Mouse (Mus musculus) heart, embryonic 15.5 days (tissue): ENCODE measurements around the gene 1700025C18Rik. TPM values are rescaled to one million over a fixed set of nuclear protein-coding genes. Genes with fewer than 3 reads are reported as not detected.

Experiments
- ATAC-seq: fragments of 200-750 bp; cut with Nextera tagmentation; replicated peaks from 2 replicates; pipeline ENCODE4 v1.8.0; 2017; ENCODE audit warnings: low read depth, moderate TSS enrichment; ENCODE audit not compliant: insufficient number of reproducible peaks, insufficient read depth, low FRiP score
- H3K27ac ChIP-seq: fragments of 300-500 bp; sonication (generic); 2 replicates; pipeline ENCODE4 v1.5.1; 2015; ENCODE audit warnings: mild to moderate bottlenecking, inconsistent platforms
- H3K27me3 ChIP-seq: fragments of 300-500 bp; sonication (generic); 2 replicates; pipeline ENCODE4 v1.6.1; 2015; ENCODE audit warnings: inconsistent platforms
- H3K36me3 ChIP-seq: fragments of 300-500 bp; sonication (generic); 2 replicates; pipeline ENCODE4 v1.6.1; 2015; ENCODE audit warnings: mild to moderate bottlenecking, inconsistent platforms
- H3K4me1 ChIP-seq: fragments of 300-500 bp; sonication (generic); replicated peaks from 2 replicates; pipeline ENCODE4 v1.6.1; 2015; ENCODE audit warnings: inconsistent platforms
- H3K4me2 ChIP-seq: fragments of 300-500 bp; sonication (generic); 2 replicates; pipeline ENCODE4 v1.6.1; 2015; ENCODE audit warnings: inconsistent platforms, mild to moderate bottlenecking, moderate library complexity
- H3K4me3 ChIP-seq: fragments of 300-500 bp; sonication (generic); 2 replicates; pipeline ENCODE4 v1.5.1; 2015; ENCODE audit warnings: mild to moderate bottlenecking, inconsistent platforms
- H3K9ac ChIP-seq: fragments of 300-500 bp; sonication (generic); 2 replicates; pipeline ENCODE4 v1.6.1; 2015; ENCODE audit warnings: mild to moderate bottlenecking, inconsistent platforms
- H3K9me3 ChIP-seq: fragments of 300-500 bp; sonication (generic); replicated peaks from 2 replicates; pipeline ENCODE4 v1.6.1; 2016; ENCODE audit warnings: inconsistent platforms
- WGBS: fragments of 180-500 bp; shearing (Covaris S2); methylation state at CpG from one replicate; pipeline ENCODE4 v1.1.7; 2015; ENCODE audit warnings: mixed read lengths; 5-methylcytosine and 5-hydroxymethylcytosine counted together
- polyA plus RNA-seq: library from polyadenylated mRNA; unstranded; fragments of >200 nt; fragmentation: Nextera tagmentation; extraction: Ambion mirVana; gene quantifications from 2 replicates; pipeline ENCODE4 v1.2.1, GENCODE M21; 2015

The 1700025C18Rik gene
- polyA plus RNA-seq, 1 experiment from 2014 or later: not detected

DNA sequence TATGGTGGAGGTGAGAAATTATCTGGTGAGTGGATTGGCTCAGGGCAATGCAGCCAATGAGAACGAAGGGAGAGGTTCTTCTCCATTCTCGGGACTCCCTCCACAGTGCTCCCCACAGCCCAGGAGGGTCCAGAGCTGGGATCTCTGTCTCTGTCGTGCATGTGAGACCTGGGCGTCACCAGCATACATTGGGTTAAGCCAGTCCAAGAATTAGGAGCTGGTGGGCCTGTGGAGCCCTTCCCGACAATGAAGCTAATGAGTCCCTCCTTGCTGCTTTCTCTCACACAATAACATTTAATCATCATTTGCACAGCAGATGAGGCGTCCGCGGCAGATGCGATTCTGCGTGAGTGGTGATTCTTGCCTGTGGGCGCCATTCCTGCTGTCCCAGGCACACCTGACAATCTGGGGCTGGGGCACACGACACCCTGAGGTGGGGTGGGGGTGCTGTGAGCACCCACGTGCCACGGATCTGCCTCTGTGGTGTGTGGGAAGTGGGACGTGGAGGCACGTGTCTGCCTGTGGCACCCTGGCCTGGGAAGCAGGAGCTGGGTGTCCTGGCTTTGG is 15.0 kb upstream of the 1700025C18Rik start:
- no peak for ATAC-seq
- no peak overlapping the region for H3K4me3 ChIP-seq
- no peaks in the 10 kb centered on the region for H3K9me3 ChIP-seq
- no peak overlapping the region for H3K4me2 ChIP-seq
- H3K4me1 ChIP-seq: 0 out of 2 replicates have a peak, but pooled peaks cover 4% of the 10 kb centered on the region
- no peak overlapping the region for H3K9ac ChIP-seq
- H3K27ac ChIP-seq: no peak overlapping the region
- peaks cover 94% of the 10 kb centered on the region for H3K27me3 ChIP-seq
- H3K36me3 ChIP-seq: no peaks in the 10 kb centered on the region
- WGBS: 69% methylated on average over 16 of the region's 16 CpGs

DNA sequence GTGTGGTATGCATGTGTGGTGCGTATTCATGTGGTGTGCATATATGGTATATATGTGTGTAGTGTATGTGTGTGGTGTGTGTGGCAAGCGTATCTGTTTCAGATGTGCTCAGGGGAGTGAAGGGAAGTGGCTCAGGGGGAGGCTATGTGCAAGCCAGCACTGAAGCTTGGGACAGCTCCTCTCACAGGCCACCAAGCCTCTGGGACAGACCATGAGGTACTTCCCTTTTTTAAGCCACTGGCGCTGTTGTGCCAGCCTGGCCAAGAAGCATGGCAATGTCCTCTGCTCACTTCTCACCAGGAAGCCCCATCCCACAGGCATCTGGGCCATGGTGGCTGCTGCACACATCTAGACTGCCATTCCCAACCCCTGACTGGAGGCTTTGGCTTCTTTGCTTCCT is 12.4 kb upstream of the 1700025C18Rik start:
- Histone ChIP-seq H3K36me3 (no peaks in the 10 kb centered on the region), H3K27me3 (peaks cover 92% of the 10 kb centered on the region)

GRCm38 (mm10) chr2:165100749-165101148 is 10.2 kb upstream of the 1700025C18Rik start:
- Histone ChIP-seq H3K9me3 (no peaks in the 10 kb centered on the region), H3K4me2 (no peak overlapping the region), H3K9ac (no peak overlapping the region), H3K4me3 (no peak overlapping the region), H3K36me3 (no peaks in the 10 kb centered on the region), H3K27ac (no peak overlapping the region), H3K27me3 (peaks cover 96% of the 10 kb centered on the region), H3K4me1 (0 out of 2 replicates have a peak, but pooled peaks cover 4% of the 10 kb centered on the region)
- ATAC-seq: no peak
- WGBS: 4% methylated on average over 6 of the region's 6 CpGs

More for the DNA sequence above, 12.4 kb upstream of the 1700025C18Rik start:
- Histone ChIP-seq H3K9me3 (no peaks in the 10 kb centered on the region), H3K4me1 (0 out of 2 replicates have a peak, but pooled peaks cover 4% of the 10 kb centered on the region), H3K9ac (no peak overlapping the region), H3K4me3 (no peak overlapping the region), H3K4me2 (no peak overlapping the region), H3K27ac (no peak overlapping the region)
- no peak for ATAC-seq
- 72% methylated on average over 3 of the region's 3 CpGs for WGBS

DNA sequence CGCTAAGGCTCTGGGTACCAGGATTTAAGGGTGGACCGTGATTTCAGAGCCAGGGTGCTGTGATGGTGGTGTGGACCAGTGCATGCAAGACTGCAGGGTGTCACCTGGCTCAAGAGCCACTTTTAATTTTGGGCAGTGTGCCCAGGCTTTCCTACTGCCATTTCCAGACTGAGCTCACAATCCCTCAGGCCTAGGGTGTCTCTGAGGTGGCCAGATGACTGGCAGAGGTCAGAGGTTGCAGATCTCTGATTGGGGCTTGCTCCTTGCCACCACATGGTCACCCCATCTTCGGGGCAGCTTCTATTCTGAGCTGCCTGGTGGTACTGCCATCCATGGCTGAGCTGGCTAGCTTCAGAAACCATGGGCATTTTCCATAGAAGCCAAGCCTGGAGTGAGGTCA is 8.3 kb upstream of the 1700025C18Rik start:
- no peak overlapping the region for H3K4me2 ChIP-seq
- no peak for ATAC-seq
- no peak overlapping the region for H3K9ac ChIP-seq
- H3K27ac ChIP-seq: no peak overlapping the region
- peaks cover 92% of the 10 kb centered on the region for H3K27me3 ChIP-seq
- 0 out of 2 replicates have a peak, but pooled peaks cover 4% of the 10 kb centered on the region for H3K4me1 ChIP-seq
- H3K4me3 ChIP-seq: no peak overlapping the region
- no peaks in the 10 kb centered on the region for H3K36me3 ChIP-seq
- WGBS: 73% methylated on average over 3 of the region's 3 CpGs
- H3K9me3 ChIP-seq: no peaks in the 10 kb centered on the region

DNA sequence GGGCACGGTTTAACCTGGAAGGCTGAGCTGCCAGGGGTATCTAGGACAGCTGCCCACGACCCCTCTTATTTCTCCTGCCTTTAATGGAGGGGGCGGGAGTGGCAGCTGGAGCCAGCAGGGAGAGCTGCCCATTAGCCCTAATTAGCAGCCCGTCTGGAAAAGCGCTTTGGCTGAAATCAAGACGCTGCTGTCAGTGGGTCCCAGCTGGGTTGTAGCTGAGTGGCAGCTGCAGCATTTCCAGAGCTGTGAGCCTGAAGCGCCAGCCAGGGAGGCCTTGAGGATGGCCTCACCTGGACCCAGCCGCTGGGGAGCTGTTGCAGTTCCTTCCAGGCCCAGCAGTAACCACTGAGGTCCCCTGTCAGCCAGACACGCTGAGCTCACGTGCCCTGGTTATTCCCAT is 5.8 kb upstream of the 1700025C18Rik start:
- Histone ChIP-seq H3K9ac (no peak overlapping the region), H3K27me3 (peaks cover 87% of the 10 kb centered on the region), H3K4me2 (no peak overlapping the region), H3K4me3 (no peak overlapping the region), H3K4me1 (0 out of 2 replicates have a peak, but pooled peaks cover 4% of the 10 kb centered on the region), H3K27ac (no peak overlapping the region), H3K9me3 (no peaks in the 10 kb centered on the region), H3K36me3 (no peaks in the 10 kb centered on the region)
- ATAC-seq: no peak
- WGBS: 20% methylated on average over 10 of the region's 10 CpGs

DNA sequence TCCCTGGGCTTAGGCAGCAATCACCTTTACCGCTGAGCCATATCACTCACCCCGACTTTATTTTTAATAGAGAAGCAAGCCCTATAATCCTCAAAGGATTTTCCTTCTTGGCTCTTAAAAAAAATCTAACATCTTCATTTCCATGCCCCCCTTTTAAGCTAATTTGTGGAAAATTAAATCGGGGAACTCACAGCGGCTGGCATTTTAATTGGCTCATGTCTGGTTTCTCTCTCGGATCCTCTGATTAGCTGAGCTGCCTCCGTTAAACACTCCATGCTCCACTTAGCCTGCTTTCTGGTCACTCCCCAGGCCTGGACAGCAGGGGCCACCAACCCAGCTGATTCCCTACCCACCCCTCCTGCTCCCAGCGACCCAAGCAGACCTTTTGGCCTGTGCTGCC is 1.8 kb upstream of the 1700025C18Rik start:
- H3K4me3 ChIP-seq: no peak overlapping the region
- ATAC-seq: no peak
- H3K4me2 ChIP-seq: no peak overlapping the region
- H3K36me3 ChIP-seq: no peaks in the 10 kb centered on the region
- no peaks in the 10 kb centered on the region for H3K4me1 ChIP-seq
- no peak overlapping the region for H3K27ac ChIP-seq
- H3K9ac ChIP-seq: no peak overlapping the region
- peaks cover 55% of the 10 kb centered on the region for H3K27me3 ChIP-seq
- H3K9me3 ChIP-seq: no peaks in the 10 kb centered on the region
- WGBS: 70% methylated on average over 7 of the region's 7 CpGs

GRCm38 (mm10) chr2:165091433-165091965 is 949 bp upstream of the 1700025C18Rik start:
- no peaks in the 10 kb centered on the region for H3K4me1 ChIP-seq
- no peaks in the 10 kb centered on the region for H3K9me3 ChIP-seq
- H3K9ac ChIP-seq: no peak overlapping the region
- H3K27me3 ChIP-seq: peaks cover 46% of the 10 kb centered on the region
- WGBS: 75% methylated on average over 8 of the region's 8 CpGs
- ATAC-seq: no peak
- H3K36me3 ChIP-seq: no peaks in the 10 kb centered on the region
- H3K4me3 ChIP-seq: no peak overlapping the region
- no peak overlapping the region for H3K27ac ChIP-seq
- no peak overlapping the region for H3K4me2 ChIP-seq

- H3K4me1 ChIP-seq: no peaks in the 10 kb centered on the region
- peaks cover 39% of the 10 kb centered on the region for H3K27me3 ChIP-seq
- H3K4me2 ChIP-seq: no peak overlapping the region
- 22% methylated on average over 14 of the region's 14 CpGs for whole genome bisulfite sequencing
- H3K9ac ChIP-seq: no peak overlapping the region
- H3K9me3 ChIP-seq: no peaks in the 10 kb centered on the region
- H3K4me3 ChIP-seq: no peak overlapping the region
- no peak for ATAC-seq
- H3K27ac ChIP-seq: no peak overlapping the region
- no peaks in the 10 kb centered on the region for H3K36me3 ChIP-seq
Observed at GRCm38 (mm10) chr2:165089470-165089869, 1.1 kb downstream of the 1700025C18Rik start.

DNA sequence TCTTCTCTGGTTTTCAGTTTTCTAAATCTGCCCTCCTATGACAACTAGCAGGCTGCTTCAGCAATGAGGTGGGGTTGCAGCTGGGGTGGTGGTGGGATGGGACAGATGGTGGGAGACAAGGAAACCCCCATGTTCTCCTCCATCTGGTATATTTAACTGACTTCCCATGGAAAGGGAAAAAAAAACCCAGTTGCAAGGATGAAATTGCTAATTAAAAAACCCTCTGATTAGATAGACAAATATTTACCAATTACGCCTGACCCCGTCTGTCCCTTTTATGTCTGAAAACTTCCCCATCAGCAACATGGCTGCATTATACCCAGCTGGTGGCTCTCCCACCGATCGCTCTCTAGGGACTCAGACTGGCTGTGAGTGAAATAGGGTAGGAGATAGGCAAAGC is 3.9 kb downstream of the 1700025C18Rik start:
- ATAC-seq: no peak
- Histone ChIP-seq H3K4me2 (no peak overlapping the region), H3K4me3 (no peak overlapping the region), H3K4me1 (no peaks in the 10 kb centered on the region), H3K27ac (no peak overlapping the region), H3K27me3 (peaks cover 24% of the 10 kb centered on the region), H3K9me3 (no peaks in the 10 kb centered on the region), H3K9ac (no peak overlapping the region), H3K36me3 (no peaks in the 10 kb centered on the region)
- WGBS: 77% methylated on average over 4 of the region's 4 CpGs

DNA sequence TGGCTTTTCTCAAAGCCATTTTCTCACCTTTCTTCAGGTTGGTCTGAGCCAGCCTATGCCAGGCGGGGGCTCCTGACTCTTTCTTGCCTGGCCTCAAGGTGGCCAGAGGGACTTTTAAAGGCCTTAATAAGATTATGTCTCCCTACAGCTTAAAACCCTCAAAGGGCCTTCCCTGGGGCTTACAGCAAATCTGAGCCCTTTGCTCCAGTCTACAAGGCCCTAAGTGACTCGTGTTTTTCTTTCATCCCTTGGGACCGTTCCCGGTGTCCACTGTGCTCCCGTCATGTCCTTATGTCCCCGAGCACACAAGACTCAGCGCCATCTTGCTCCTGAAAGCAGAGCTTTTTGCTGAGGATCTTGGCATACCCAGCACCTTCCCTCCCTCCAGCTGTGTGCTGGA is 9.3 kb downstream of the 1700025C18Rik start:
- H3K36me3 ChIP-seq: no peaks in the 10 kb centered on the region
- H3K27ac ChIP-seq: no peak overlapping the region
- WGBS: 13% methylated on average over 7 of the region's 7 CpGs
- no peak overlapping the region for H3K4me2 ChIP-seq
- no peaks in the 10 kb centered on the region for H3K4me1 ChIP-seq
- ATAC-seq: no peak
- no peaks in the 10 kb centered on the region for H3K9me3 ChIP-seq
- H3K4me3 ChIP-seq: no peak overlapping the region
- H3K27me3 ChIP-seq: peaks cover 69% of the 10 kb centered on the region
- no peak overlapping the region for H3K9ac ChIP-seq

GRCm38 (mm10) chr2:165080657-165081056 is 9.9 kb downstream of the 1700025C18Rik start:
- no peaks in the 10 kb centered on the region for H3K36me3 ChIP-seq
- peaks cover 69% of the 10 kb centered on the region for H3K27me3 ChIP-seq
- H3K27ac ChIP-seq: no peak overlapping the region
- no peak overlapping the region for H3K4me3 ChIP-seq
- no peaks in the 10 kb centered on the region for H3K9me3 ChIP-seq
- no peaks in the 10 kb centered on the region for H3K4me1 ChIP-seq
- no peak overlapping the region for H3K9ac ChIP-seq
- no peak overlapping the region for H3K4me2 ChIP-seq
- WGBS: 18% methylated on average over 9 of the region's 9 CpGs
- no peak for ATAC-seq

DNA sequence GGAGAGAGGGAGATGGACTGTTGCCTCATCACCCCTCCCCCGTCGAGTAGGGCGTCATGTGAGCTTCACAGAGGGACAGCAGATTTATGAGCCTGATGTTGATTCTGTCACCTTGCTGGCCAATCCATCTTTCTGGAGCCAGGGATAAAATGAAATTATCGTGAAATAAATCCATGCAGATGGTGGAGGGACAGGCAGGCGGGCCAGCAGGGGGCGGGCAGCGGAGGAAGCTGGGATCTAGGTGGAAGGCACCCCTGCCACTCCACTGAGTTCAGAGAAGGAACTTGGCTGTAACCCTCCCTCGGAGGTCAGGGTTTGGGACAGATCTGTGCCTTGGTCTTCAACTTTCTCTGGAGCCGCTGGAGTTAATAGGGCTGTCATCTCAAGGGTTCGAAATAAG is 11.9 kb downstream of the 1700025C18Rik start:
- WGBS: 27% methylated on average over 10 of the region's 10 CpGs
- H3K4me2 ChIP-seq: no peak overlapping the region
- H3K27ac ChIP-seq: no peak overlapping the region
- H3K36me3 ChIP-seq: no peaks in the 10 kb centered on the region
- H3K4me3 ChIP-seq: no peak overlapping the region
- H3K9ac ChIP-seq: no peak overlapping the region
- no peaks in the 10 kb centered on the region for H3K9me3 ChIP-seq
- peaks cover 75% of the 10 kb centered on the region for H3K27me3 ChIP-seq
- peaks cover 10% of the 10 kb centered on the region; the same call in 1 of the 2 replicates for H3K4me1 ChIP-seq
- ATAC-seq: no peak
